Mouse (Mus musculus) right cerebral cortex, postnatal 36 days (tissue): ENCODE measurements at regions not wholly inside any gene's neighbourhood (a gene's known extent, or its start where the extent isn't known, plus 50 kb on each side); places are given as distances from the start of the nearest gene placed in this dataset.
"Not testable (repeated sequence)": the region's sequence is repeated elsewhere in the genome, so short reads cannot be mapped to it uniquely, and the experiment has no call there.

Experiments used
- DNase-seq, 2 experiments: peaks; one replicate each; pipeline ENCODE4 v3.0.0; 2022; ENCODE audit warnings: low spot score in 2 of 2, mixed read lengths in 1 of 2

GRCm38 (mm10) chr10:112521388-112521787 is 250.5 kb downstream of the Kcnc2 start:
- peak in 1 of 2 experiments; percentile 30 for DNase-seq

DNA sequence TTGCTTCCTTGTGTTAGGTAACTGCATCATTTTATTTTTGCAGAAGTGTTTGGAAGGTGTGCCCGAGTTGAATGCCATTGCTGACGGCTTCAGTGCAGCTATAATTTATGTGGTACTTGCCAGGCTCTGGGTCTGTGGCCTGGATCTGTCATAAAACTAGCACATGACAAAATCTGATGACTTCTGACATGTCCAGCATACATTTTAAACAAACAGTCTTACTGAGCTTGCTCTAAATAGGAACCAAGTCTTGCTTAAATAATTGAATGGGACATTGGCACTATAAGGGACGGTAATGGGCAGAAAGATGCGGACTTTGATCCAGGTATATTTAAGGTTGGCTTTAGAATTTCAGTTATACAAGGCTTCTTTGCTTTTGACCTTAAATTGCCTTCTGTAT is 272.1 kb downstream of the Kcnc2 start:
- no peak for DNase-seq

DNA sequence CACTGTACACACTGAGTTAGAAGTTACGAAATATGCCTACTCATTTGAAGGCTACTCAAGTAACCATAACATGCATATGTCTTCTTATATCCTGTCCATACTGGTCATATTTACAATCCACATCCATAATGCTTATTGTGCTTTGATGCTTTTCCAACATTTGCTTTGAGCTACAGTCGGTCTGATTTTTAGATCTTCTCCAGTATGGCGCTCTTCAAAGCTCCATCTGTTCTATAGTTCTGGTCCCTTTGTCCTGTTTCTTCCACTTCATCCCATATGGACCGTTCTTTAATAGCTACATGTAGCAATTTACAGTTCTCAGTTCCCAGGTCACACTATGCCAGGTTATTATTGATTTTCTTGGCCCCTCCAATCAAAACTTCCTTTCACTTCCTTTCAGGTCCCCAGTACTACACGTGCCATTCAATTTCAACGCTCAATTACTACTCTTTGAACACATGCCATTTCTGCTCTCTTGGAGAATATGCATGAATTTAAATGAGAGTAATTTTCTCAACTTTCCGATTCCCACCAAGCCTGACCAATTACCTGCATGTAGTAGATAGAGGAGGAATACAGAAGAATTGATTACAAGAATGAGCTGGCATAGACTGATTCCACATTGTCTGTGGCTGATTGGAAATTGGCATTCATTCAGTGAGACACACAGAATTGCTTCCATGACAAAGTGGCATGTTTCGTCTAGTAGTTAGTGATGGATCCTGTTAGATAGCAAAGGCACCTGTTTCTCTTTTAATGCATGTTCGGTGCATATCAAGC is 301.0 kb downstream of the Kcnc2 start:
- no peak for DNase-seq

GRCm38 (mm10) chr10:112572556-112572955 is 301.6 kb downstream of the Kcnc2 start:
- no peak for DNase-seq

GRCm38 (mm10) chr10:112584939-112585338 is 314.0 kb downstream of the Kcnc2 start:
- peak in 1 of 2 experiments; percentile 1 for DNase-seq

GRCm38 (mm10) chr10:112594327-112594726 is 323.4 kb downstream of the Kcnc2 start:
- no peak for DNase-seq

GRCm38 (mm10) chr10:112605592-112605991 is 323.2 kb downstream of the Atxn7l3b start:
- DNase-seq = no peak

DNA sequence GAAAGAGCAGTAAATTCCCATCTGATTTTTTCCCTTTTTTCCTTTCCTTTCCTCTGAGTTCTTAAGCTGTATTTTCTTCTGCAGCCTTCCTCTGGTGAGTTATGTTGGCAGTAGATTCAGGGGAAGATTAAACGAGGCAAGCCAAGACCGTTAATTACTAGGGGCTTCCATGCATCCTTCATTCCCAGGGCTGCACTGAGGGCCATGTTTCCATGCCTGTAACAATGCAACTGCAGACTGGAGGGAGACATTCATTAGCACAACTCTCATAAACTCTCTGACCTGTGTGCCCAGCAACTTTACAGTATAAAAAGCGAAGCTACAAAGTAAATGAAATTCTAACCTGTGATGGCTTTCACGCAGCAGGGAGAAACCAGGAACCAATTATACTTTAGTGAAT is 321.2 kb downstream of the Atxn7l3b start:
- DNase-seq = no peak

GRCm38 (mm10) chr10:112611711-112612110 is 317.1 kb downstream of the Atxn7l3b start:
- DNase-seq = no peak

DNA sequence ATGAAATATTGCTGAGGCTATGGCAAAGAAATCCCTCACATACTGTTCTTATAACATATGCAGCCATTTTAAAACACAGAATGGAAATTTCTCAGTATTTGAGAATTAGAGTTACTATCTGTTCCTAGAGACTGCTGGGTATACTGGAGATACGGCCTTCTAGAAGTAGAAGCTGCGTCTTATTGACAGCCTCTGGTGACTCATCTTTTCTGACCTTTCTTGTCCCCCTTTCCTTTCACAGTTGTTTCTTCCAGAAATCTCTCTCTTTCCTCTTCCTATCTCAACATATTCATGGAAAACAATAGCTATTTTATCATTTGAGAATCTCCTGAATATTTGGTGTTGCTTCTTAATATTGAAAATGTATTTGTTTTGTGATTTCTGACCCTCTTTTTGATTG is 315.1 kb downstream of the Atxn7l3b start:
- no peak for DNase-seq

DNA sequence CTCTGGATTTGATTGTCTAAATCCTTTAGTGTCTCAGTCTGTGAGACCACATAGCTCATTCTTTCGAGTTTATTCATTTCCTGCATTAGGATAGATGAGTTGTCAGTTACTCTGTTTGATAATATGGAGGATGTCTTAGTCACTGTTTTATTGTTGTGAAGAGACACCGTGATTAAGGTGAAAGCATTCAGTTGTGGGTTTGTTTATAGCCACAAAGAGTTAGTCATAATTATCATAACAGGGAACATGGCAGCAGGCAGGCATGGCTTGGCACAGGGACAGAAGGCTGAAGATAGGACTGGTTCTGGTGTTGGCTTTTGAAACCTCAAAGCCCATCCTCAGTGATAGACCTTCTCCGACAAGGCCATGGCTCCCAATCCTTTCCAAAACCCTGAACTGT is 314.6 kb downstream of the Atxn7l3b start:
- DNase-seq = no peak

GRCm38 (mm10) chr10:112619740-112620139 is 309.1 kb downstream of the Atxn7l3b start:
- DNase-seq = no peak

DNA sequence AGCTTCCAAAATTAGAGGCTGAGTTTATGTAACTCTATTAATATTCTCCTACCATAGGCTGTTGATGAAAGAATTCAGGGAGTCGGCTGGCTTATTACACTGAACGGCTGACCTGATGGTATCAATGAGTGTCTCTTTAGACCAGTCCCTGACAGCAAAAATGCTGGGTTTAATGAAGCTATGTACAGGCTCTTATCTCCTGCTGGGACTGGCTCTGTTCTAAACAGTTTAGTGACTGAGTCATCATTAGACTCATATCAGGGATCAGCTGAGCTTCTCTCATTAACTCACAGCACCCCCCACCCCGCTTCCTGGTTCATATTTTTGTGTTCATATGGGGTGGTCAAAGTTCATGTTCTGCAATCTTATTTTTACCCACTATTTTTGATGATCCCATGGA is 299.0 kb downstream of the Atxn7l3b start:
- no peak for DNase-seq

DNA sequence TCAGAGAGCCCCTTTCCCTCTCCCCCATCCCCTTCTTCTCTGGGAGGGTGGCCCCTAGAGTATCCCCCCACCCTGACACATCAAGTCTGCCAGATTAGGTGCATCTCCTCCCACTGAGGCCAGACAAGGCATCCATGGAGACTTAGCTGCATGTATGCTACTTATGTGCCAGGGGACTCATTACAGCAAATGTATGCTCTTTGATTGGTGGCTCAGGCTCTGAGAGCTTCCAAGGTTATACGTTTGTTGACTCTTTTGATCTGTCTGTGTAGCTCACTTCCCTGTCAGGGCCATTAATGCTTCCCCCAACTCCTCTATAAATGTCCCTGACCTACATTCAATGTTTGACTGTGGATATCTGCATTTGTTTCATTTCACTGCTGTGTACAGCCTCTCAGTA is 293.6 kb downstream of the Atxn7l3b start:
- DNase-seq = no peak

DNA sequence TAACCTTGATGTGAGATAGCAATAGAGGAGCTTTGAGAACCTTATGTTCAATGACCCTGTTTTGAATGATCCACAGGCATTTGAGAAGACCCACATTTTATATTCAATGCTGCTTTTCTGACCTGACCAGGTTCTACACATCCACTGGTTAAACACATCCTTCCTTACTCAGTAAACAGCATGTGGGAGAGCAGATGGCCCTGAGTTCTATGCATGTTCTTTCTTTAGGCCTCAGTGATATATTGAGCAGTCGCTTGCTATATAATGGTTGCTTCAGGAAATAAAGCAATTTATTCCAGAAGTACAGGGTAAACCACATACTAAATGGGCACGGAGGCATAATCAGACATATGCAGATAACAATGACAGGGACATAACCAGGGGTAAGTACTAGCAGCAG is 292.2 kb downstream of the Atxn7l3b start:
- no peak for DNase-seq

DNA sequence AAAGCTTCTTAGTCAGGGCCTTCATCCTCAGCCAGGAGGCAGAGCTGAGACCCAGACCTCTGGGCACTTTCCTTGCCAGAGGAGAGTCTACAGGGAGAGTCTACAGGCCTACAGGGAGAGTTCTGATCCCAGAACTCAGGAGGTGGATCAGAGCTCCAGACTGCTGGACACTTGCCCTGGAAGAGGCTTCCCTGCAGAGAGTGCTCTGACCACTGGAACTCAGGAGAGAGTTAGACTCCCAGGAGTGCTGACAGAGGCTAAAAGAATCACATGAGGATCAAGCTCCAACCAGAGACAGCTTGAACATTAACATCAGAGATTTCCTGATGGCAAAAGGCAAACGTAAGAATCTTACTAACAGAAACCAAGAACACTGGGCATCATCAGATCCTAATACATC is 288.2 kb downstream of the Atxn7l3b start:
- DNase-seq = not testable (repeated sequence)

DNA sequence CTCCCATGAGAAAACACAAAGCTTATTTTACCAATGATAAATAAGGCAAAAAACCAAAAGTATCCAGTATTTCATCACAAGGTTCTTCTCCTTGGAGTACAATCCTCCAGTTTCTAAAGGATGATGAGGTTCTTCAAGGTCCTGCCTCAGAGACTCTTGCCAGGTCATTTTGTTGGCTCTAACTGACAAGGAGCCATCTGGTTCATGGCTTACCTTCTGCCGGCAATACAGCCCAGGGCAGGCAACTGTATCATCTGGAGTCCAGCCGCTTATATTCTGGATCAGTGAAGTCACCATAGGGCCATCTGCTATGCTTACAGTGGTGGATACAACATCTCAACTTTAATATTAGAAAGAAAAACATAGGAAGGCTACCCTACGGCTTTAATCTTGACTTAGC is 279.8 kb downstream of the Atxn7l3b start:
- DNase-seq = no peak
